Mouse (Mus musculus): ENCODE data around the gene Plk4. TPM values are rescaled to one million over a fixed set of nuclear protein-coding genes. Genes with fewer than 3 reads are reported as not detected.
"Not testable (repeated sequence)": the region's sequence is repeated elsewhere in the genome, so short reads cannot be mapped to it uniquely, and the experiment has no call there.

Plk4 gene
- total RNA-seq (2021) = 1 to 10 TPM; 4.6 to 7.2 TPM
- long read RNA-seq, experiment 1, partial matches to known transcripts = 1 of 5 reads
- long read RNA-seq, experiment 1, other reads (novel, unspliced or antisense) = 1 of 5 reads
- long read RNA-seq, experiment 2, partial matches to known transcripts = 0 of 2 reads
- long read RNA-seq, experiment 2, other reads (novel, unspliced or antisense) = 2 of 2 reads

DNA sequence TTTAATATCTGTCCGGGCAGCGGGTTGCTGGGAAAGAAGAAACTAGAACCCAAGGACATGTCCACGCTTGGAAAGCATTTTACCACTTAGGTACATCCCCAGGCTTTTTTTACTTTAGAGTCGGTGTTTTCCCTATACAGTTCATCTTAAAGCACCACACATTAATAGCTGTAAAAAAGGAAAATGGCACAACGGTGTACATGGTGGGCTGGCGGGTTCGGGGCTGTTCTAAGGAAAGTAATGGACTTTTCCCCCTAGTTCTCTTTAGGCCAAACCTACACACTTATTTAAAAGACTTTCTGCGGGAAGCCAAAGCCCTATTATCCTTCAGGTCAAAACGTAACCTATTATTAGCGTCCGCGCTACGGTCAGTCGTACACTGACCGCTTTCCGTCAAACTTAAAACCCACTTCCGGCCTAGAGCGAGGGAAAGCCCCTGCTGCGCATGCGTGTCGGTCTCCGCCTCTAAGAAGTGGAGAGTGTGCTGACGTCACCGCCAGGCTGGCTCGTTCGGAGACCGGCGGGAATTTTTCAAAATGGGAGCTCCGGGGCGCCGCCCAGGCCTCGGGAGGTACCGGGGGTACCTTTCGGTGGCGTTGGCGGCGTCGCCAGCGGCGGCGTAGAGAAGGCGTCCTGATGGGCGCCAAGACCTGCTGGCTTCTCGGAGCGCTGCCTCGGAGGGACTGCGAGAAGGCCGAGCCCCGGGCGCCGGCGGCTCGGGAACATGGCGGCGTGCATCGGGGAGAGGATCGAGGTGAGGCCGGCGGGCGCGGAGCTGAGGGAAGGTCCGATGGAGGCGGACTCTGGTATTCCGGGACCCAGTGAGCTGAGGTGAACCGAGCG, at the start of gene Plk4:
TSS of gene Plk4 (plus strand) at position 490 of the 843 bp plus-strand sequence.
- peak; percentile 98 for DNase-seq

- DNase-seq = no peak
Observed at GRCm38 (mm10) chr3:40760746-40761145, 39.1 kb upstream of the Plk4 start.

- DNase-seq = no peak
Observed at GRCm38 (mm10) chr3:40761312-40761711, 38.5 kb upstream of the Plk4 start.

GRCm38 (mm10) chr3:40793783-40794182, 6.0 kb upstream of the Plk4 start:
- DNase-seq = no peak

- DNase-seq = peak in 1 of 2 experiments; percentile 6
Observed at GRCm38 (mm10) chr3:40798054-40798453, 1.8 kb upstream of the Plk4 start.

- DNase-seq = peak; percentile 42 to 63
Observed at GRCm38 (mm10) chr3:40798500-40798899, 1.3 kb upstream of the Plk4 start.

DNA sequence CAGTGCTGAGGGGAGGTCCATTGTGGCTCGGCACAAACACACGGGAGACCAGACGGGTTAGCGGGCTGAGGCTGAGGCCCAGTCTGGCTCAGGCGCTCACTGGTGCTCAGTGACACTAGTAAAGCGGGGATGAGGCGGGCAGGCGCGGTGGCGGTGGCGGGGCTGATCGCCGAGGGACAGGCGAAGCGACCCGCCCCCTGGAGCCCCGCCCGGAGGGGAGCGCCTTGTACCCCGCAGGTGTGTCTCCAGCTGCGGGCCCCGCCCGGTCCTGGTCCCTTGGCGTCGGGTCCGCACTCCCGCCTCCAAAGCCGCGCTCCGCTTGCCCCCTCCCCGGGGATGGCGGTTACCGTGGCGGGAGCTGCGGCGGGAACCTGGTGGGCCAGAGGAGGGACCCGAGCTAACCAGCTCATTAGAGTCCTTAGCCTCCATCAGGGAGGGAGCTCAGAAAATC, 579 bp downstream of the Plk4 start:
- peak; percentile 50 to 53 for DNase-seq

DNA sequence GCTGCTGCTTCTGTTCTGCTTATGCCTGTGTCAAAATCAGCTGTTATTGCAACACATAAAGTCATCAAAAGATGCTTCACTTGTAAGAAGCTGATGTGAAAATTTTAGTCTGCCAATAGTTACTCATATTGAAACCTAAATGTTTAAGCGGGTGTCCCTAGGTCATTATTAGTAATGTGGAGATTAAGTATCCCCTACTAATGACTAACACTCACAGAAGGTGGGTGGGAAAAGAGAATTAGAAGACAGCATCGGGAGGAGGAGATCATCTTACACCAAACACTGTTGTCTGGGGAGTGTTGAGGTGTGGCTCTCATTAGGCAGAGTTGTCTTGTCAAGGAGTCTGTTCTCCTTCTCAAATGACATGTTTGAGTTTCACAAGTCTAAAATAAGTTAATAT, 7.1 kb downstream of the Plk4 start:
- DNase-seq = no peak

DNA sequence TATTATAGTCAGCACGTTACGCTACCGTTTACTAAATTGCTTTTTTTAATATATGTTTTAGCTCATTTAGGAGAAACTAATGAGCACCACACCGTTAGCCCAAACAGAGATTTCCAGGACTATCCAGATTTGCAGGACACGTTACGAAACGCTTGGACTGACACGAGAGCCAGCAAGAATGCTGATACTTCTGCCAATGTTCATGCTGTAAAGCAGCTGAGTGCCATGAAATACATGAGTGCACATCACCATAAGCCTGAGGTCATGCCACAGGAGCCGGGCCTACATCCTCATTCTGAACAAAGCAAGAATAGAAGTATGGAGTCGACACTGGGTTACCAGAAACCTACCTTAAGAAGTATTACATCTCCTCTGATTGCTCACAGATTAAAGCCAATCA, 8.9 kb downstream of the Plk4 start:
- no peak for DNase-seq

- DNase-seq = no peak
Observed at GRCm38 (mm10) chr3:40809894-40810293, 10.1 kb downstream of the Plk4 start.

DNA sequence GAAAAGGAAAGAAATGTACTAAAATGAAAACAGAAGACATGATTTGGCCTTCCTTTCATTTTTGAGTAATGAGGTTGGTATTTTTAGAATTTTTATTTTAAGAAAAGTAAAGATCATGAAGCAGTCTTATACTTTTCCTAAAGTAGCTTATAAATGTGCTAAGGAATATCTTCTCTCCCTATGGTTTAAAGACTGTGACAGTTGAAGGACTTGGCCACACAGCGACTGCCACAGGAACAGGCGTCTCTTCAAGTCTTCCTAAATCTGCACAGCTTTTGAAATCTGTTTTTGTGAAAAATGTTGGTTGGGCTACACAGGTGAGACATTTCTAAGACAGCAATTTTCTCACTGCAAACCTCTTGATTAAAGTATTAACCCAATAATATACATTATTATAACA, 13.5 kb downstream of the Plk4 start:
- DNase-seq = no peak

GRCm38 (mm10) chr3:40845521-40845920, 45.7 kb downstream of the Plk4 start:
- DNase-seq = peak; percentile 4 to 33

DNA sequence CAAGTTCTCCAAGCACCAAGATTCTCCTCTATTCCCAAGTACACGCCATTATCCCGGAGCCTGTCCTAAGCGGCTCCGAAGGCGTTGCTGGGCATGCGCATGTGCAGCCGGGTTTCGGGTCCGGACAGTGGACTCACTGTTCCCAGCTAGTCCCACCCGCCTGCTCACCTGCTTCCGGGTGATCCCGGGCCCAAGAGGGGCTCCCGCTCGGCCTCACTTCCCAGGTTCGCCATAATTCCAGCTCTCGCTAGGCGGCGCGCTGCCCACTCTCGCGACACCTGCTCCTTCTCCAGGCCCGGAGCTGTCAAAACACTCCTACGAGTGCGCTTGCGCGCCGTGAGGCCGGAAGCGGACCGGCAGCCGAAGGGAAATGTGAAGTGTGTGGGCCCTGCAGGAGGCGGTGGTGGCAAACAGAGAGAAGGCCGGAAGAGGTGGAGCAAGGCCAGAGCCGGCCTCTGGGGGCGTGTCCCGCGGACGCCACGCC, 46.7 kb downstream of the Plk4 start, which contains the start of gene Mfsd8:
TSS of gene Mfsd8 (minus strand) at position 414 of the 484 bp plus-strand sequence.
- peak; percentile 95 for DNase-seq

- not testable (repeated sequence) for DNase-seq
Observed at GRCm38 (mm10) chr3:40846957-40847017, 47.0 kb downstream of the Plk4 start, which contains the start of gene Abhd18. TSS of gene Abhd18 (plus strand) at chr3:40846970.

GRCm38 (mm10) chr3:40847018-40847417, 47.2 kb downstream of the Plk4 start:
- peak; percentile 32 to 48 for DNase-seq

DNA sequence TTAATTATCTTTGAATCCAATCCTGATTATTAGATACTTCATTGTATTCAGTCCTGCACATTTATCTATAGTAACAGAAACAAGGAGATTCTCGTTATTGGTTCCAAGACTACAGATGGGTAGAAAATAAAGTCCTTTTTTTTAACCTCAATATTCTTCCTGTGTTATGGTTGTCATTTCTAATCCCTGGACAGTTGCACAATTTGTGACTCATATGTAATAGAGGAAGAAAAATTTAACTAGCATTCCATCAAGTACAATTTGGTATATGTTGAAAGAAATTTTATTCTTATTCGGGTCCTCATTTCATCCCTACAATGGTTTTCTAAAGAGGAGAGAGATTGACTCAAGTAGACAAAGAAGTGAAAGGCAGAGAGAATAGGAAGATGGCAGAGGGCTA, 48.1 kb downstream of the Plk4 start:
- DNase-seq = not testable (repeated sequence)

DNA sequence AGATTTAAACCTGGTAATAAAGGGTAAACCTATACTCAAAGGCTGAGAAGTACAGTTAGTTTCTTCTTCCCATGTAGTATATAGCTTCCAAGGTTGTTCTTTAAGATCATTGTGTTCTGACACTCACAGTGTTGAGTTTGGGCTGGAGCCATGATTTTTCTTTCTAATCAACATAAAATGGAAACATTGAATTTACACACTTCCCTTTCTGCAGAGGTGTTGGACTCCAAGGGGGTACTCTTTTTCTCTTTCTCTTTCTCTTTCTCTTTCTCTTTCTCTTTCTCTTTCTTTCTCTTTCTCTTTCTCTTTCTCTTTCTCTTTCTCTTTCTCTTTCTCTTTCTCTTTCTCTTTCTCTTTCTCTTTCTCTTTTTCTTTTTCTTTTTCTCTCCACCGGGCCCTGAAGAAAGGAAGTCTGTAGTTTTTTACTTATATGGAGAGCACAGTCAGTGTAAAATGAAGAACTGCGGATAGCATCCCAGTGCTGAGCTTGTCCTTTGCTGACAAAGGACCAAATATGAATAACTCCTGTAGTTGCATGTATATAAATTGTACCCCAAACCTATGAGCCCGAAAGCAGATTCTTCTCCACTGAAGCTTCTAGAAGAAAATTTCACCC, 53.4 kb downstream of the Plk4 start:
- DNase-seq = not testable (repeated sequence)

Other genes with a start within 250 kb of the Plk4 start
- not detected for gene Slc25a31, start 91.2 kb upstream of the Plk4 start, total RNA-seq (2021)
- gene Hspa4l, start 55.5 kb upstream of the Plk4 start, total RNA-seq (2021) = 10 to 100 TPM; 56.4 to 79.6 TPM
- gene Mfsd8, start 46.9 kb downstream of the Plk4 start, total RNA-seq (2021) = 10 to 100 TPM; 20.0 to 20.4 TPM
- 1 to 10 TPM; 4.9 to 5.2 TPM for gene Abhd18, start 47.0 kb downstream of the Plk4 start, total RNA-seq (2021)
- gene 1700034I23Rik, start 102.5 kb downstream of the Plk4 start, total RNA-seq (2021) = under 1 TPM in 1 of 2 experiments, not detected in 1; 0.13 TPM
- 10 to 100 TPM; 27.4 to 35.7 TPM for gene Larp1b, start 149.8 kb downstream of the Plk4 start, total RNA-seq (2021)

All from adrenal gland, postnatal 36 days (tissue).